Mouse (Mus musculus) hindbrain, embryonic 14.5 days (tissue): ENCODE measurements at regions not wholly inside any gene's neighbourhood (a gene's known extent, or its start where the extent isn't known, plus 50 kb on each side); places are given as distances from the start of the nearest gene placed in this dataset.
A peak's percentile ranks its signal among the peaks of the same experiment; 100 is the strongest.

Experiments
- ATAC-seq: fragments of 200-750 bp; cut with Nextera tagmentation; 2 replicates; pipeline ENCODE4 v1.8.0; 2017; ENCODE audit warnings: moderate number of reproducible peaks, mild to moderate bottlenecking, moderate TSS enrichment, moderate library complexity; ENCODE audit not compliant: low FRiP score
- DNase-seq: peaks from one replicate; pipeline ENCODE4 v3.0.0-alpha.2; 2015; ENCODE audit warnings: low spot score
- H3K27ac ChIP-seq: fragments of 300-500 bp; sonication (generic); 2 replicates; pipeline ENCODE4 v1.5.1; 2014; ENCODE audit warnings: mild to moderate bottlenecking, moderate library complexity
- H3K27me3 ChIP-seq: fragments of 300-500 bp; sonication (generic); 2 replicates; pipeline ENCODE4 v1.6.1; 2014; ENCODE audit warnings: mild to moderate bottlenecking, low read length, mixed read lengths; ENCODE audit not compliant: control insufficient read depth, insufficient read depth
- H3K36me3 ChIP-seq: fragments of 300-500 bp; sonication (generic); replicated peaks from 2 replicates; pipeline ENCODE4 v1.6.1; 2014; ENCODE audit not compliant: control insufficient read depth, insufficient read depth
- H3K4me1 ChIP-seq: fragments of 300-500 bp; sonication (generic); replicated peaks from 2 replicates; pipeline ENCODE4 v1.6.1; 2014; ENCODE audit warnings: antibody characterized with exemption, low read length, mixed read lengths; ENCODE audit not compliant: control insufficient read depth, insufficient read depth
- H3K4me2 ChIP-seq: fragments of 300-500 bp; sonication (generic); replicated peaks from 2 replicates; pipeline ENCODE4 v1.6.1; 2014; ENCODE audit warnings: mild to moderate bottlenecking, moderate library complexity
- H3K4me3 ChIP-seq: fragments of 300-500 bp; sonication (generic); replicated peaks from 2 replicates; pipeline ENCODE4 v1.5.1; 2014; ENCODE audit warnings: mild to moderate bottlenecking, low read length
- H3K9ac ChIP-seq: fragments of 300-500 bp; sonication (generic); 2 replicates; pipeline ENCODE4 v1.6.1; 2014
- H3K9me3 ChIP-seq: fragments of 300-500 bp; sonication (generic); 2 replicates; pipeline ENCODE4 v1.6.1; 2016; ENCODE audit warnings: low read length; ENCODE audit not compliant: control insufficient read depth
- WGBS: fragments of 180-500 bp; shearing (Covaris S2); extraction: QIAGEN DNeasy Blood & Tissue Kit; methylation state at CpG from one replicate; pipeline ENCODE4 v1.1.7; 2014; 5-methylcytosine and 5-hydroxymethylcytosine counted together

DNA sequence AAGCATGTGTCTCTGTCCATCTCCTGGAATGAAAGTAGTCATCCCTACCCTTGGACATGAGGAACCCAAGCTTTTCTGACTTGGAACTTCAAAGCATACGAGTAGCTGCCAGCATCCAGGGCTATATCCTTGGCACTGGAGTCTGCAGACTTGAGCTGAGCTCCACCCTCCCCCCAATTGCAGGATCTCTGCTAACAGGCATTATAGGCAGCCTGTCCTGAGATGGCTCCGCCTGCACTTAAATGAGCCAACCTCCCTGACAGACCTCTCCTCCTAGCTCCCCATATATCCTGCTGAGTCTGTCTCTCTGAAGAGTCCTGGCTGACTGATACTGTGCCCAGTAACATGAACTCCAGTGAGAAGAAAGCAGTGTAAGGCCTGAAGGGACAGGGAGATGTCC is 141.4 kb downstream of the Rybp start:
- Histone ChIP-seq H3K36me3 (no peaks in the 10 kb centered on the region), H3K9ac (no peak overlapping the region), H3K4me2 (no peak overlapping the region), H3K4me1 (peaks cover 32% of the 10 kb centered on the region), H3K27me3 (peaks cover 19% of the 10 kb centered on the region), H3K4me3 (no peak overlapping the region), H3K27ac (no peak overlapping the region), H3K9me3 (no peaks in the 10 kb centered on the region)
- no peak for DNase-seq
- no peak for ATAC-seq
- WGBS: 76% methylated on average over 2 of the region's 2 CpGs

DNA sequence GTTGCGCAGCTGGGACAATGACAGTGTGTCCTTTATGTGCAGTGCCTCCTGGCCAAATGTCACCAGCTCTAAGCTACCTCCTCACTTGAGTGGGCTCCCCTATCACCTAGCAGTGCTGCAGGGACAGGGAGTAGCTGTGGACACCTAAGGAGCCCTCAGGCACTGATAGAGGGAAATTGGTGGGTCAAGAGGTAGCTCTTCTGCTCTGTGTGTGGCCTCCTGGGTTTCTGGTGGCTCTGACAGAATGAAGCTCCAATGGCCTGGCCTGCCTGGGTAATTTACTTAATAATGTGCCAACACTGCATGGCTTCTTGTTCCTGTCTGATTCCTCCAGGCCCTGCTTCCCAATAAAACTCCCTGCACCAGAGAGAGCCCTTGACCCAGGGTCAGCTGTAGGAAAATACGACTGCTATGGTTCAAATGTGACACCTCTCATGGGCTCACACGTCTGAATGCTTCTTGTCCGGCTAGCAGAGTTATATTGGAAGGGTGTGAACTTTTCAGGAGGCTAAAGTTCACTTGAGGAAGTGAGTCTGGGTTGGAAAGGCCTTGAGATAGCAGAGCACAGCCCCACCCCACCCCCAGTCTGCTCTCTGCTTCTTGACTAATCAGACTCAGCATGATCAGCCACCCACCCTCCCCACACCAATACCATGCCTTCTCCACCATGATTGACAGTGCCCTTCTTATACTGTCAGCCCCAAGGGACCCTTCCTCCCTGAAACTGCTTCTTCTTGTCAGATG is 142.6 kb downstream of the Rybp start:
- no peak overlapping the region for H3K4me3 ChIP-seq

DNA sequence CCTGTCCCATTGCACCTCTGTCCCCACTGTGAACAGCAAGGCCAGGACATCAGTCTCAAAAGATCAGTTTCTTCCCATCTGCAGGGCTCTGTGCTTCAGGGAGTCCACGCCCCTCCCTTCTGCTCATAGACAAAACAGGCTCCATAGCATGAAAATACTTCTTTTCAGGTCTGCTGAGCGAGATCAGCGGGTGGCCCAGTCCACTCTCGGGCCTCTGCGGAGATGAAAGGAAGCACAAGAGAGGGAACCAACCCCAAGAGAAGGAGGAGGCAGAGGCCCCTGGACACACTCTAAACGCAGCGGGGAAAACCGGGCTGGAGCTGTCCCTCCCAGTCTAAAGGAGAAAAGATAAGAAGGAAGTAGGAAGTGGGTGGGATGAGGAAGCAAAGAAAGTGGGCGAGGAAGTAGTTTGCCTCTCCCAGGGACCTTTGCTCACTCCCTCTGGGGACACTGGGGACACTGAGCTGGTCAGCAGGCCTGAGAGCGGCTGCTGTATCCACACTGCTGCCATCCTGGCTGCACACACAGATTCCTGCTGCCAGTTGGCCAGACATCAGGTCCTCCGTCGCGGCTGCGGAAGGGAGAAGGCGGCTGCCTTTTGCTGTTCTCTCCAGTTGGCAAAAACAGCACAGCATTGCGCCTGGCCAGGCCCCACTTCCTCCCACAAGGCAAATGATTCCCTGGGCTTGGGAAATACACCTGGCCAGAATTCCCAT is 143.5 kb downstream of the Rybp start:
- no peaks in the 10 kb centered on the region for H3K9me3 ChIP-seq
- 3% methylated on average over 16 of the region's 16 CpGs for WGBS
- DNase-seq: peak; percentile 67
- H3K27ac ChIP-seq: peak overlapping the region; percentile 28
- H3K9ac ChIP-seq: no peak overlapping the region; the same call in 1 of the 2 replicates
- peaks cover 44% of the 10 kb centered on the region for H3K4me1 ChIP-seq
- H3K4me2 ChIP-seq: peak overlapping the region; percentile 39
- ATAC-seq: peak; percentile 73
- H3K27me3 ChIP-seq: peaks cover 13% of the 10 kb centered on the region; the same call in 1 of the 2 replicates
- H3K36me3 ChIP-seq: no peaks in the 10 kb centered on the region
- no peak overlapping the region for H3K4me3 ChIP-seq

More for the DNA sequence above, 142.6 kb downstream of the Rybp start:
- 43% methylated on average over 4 of the region's 4 CpGs for WGBS
- H3K36me3 ChIP-seq: no peaks in the 10 kb centered on the region
- ATAC-seq (no peak), DNase-seq (no peak)
- no peak overlapping the region for H3K9ac ChIP-seq
- peaks cover 41% of the 10 kb centered on the region for H3K4me1 ChIP-seq
- H3K27ac ChIP-seq: 0 out of 2 replicates have a peak overlapping the region, but pooled peaks have one; percentile 28
- H3K27me3 ChIP-seq: peaks cover 11% of the 10 kb centered on the region; the same call in 1 of the 2 replicates
- H3K4me2 ChIP-seq: no peak overlapping the region
- H3K9me3 ChIP-seq: no peaks in the 10 kb centered on the region

DNA sequence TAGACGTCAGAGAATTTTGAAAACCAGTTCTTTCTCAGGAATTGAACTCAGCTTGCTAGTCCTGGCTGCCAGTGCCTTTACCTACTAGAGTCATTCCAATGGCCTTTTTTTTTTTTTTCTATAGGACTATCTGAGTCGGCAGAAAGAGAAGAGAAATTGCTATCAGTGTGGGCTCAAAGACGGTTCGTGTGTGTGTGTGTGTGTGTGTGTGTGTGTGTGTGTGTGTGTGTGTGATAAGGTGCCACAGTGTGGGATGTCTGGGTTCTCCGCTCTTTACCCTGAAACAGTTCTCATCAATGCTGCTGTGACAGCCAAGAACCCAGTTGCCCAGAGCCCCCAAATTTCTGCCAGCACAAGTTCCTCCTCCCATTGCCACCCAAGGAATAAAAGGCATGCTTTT is 146.1 kb downstream of the Rybp start:
- ATAC-seq: no peak
- no peak overlapping the region for H3K4me3 ChIP-seq
- 70% methylated on average over 5 of the region's 5 CpGs for WGBS
- H3K27ac ChIP-seq: no peak overlapping the region
- peaks cover 35% of the 10 kb centered on the region for H3K4me1 ChIP-seq
- peaks cover 14% of the 10 kb centered on the region for H3K27me3 ChIP-seq
- H3K9ac ChIP-seq: no peak overlapping the region
- H3K4me2 ChIP-seq: no peak overlapping the region
- no peaks in the 10 kb centered on the region for H3K36me3 ChIP-seq
- DNase-seq: no peak
- no peaks in the 10 kb centered on the region for H3K9me3 ChIP-seq

DNA sequence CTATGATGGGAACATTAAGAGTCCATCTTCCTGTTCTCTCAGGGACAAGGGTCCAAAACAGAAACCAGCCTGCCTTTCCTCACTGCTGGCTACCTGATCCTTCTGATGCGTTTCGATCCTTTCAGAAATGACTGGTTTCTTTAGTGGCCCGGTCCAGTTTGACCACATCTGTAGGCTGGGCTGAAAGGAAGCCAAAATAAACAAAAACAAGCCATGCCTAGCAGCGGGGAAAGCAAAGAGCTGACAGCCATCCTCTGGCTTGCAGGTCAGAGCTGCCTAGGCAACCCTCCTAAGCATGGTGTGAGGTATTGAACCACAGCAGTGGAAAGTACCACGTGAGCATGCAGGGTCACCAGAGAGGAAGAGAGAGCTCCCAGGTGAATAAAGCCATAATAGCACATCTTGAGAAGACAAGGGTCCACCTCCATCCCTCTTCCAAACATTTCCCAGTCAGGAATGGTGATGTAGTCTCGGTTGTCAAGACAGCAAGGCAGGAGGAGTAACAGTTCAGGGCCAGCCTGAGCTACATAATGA is 146.6 kb downstream of the Rybp start:
- DNase-seq (no peak), ATAC-seq (no peak)
- Histone ChIP-seq H3K4me1 (peaks cover 31% of the 10 kb centered on the region), H3K4me2 (no peak overlapping the region), H3K36me3 (no peaks in the 10 kb centered on the region), H3K9ac (no peak overlapping the region), H3K4me3 (no peak overlapping the region), H3K27me3 (peaks cover 14% of the 10 kb centered on the region), H3K27ac (no peak overlapping the region), H3K9me3 (no peaks in the 10 kb centered on the region)
- WGBS: 46% methylated on average over 6 of the region's 6 CpGs

- no peaks in the 10 kb centered on the region for H3K36me3 ChIP-seq
- WGBS: 30% methylated on average over 6 of the region's 6 CpGs
- peaks cover 27% of the 10 kb centered on the region for H3K4me1 ChIP-seq
- no peak for ATAC-seq
- H3K27me3 ChIP-seq: peaks cover 14% of the 10 kb centered on the region
- no peak overlapping the region for H3K4me3 ChIP-seq
- no peaks in the 10 kb centered on the region for H3K9me3 ChIP-seq
- H3K4me2 ChIP-seq: no peak overlapping the region
- no peak overlapping the region for H3K27ac ChIP-seq
- DNase-seq: peak; percentile 58
- no peak overlapping the region for H3K9ac ChIP-seq
Observed at GRCm38 (mm10) chr6:100139809-100140208, 147.5 kb downstream of the Rybp start.

DNA sequence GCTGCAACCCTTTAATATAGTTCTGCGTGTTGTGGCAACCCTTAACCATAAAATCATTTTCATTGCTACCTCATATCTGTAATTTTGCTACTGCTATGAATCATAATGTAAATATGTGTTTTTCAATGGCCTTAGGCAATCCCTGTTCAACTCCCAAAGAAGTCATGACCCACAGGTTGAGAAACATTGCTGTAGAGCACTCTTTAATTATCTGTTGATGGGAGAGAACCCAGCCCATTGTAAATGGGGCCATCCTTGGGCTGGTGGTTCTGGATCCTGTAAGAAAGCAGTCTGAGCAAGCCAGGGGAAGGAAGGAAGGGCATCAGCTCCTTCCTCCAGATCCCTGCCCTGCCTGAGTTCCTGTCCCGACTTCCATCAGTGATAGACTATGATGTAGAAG is 148.6 kb downstream of the Rybp start:
- no peak for DNase-seq
- no peak overlapping the region for H3K9ac ChIP-seq
- no peak for ATAC-seq
- H3K27me3 ChIP-seq: peaks cover 12% of the 10 kb centered on the region
- no peaks in the 10 kb centered on the region for H3K36me3 ChIP-seq
- no peak overlapping the region for H3K27ac ChIP-seq
- no peaks in the 10 kb centered on the region for H3K9me3 ChIP-seq
- H3K4me3 ChIP-seq: no peak overlapping the region
- H3K4me1 ChIP-seq: peaks cover 17% of the 10 kb centered on the region
- WGBS: 95% methylated on average over 2 of the region's 2 CpGs
- H3K4me2 ChIP-seq: no peak overlapping the region

DNA sequence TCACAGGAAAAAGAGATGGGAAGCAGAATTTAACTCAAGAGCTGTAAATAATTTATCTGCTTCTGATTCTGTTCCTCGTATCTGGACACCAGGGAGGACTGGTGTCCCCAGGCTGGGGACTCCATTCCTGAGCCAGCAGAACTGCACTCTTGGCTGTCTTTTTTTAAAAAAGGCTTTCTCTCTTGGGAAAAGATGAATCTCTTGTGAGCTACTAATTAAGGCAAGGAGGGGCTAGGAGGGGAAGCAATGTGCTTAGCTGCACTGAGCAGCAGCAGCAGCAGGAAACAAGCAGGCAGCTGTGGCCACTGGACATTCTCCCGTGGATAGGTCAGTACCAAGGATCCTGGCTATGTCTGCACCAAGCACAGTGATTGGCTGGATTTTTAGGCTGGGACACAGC is 152.1 kb downstream of the Rybp start:
- H3K36me3 ChIP-seq: no peaks in the 10 kb centered on the region
- no peak overlapping the region for H3K27ac ChIP-seq
- no peak overlapping the region for H3K4me2 ChIP-seq
- peaks cover 15% of the 10 kb centered on the region for H3K4me1 ChIP-seq
- ATAC-seq: no peak
- no peak for DNase-seq
- H3K27me3 ChIP-seq: peaks cover 3% of the 10 kb centered on the region; the same call in 1 of the 2 replicates
- H3K4me3 ChIP-seq: no peak overlapping the region
- no peaks in the 10 kb centered on the region for H3K9me3 ChIP-seq
- H3K9ac ChIP-seq: no peak overlapping the region
- 32% methylated on average over 2 of the region's 2 CpGs for WGBS

- ATAC-seq (peak; percentile 62; the same call in 1 of the 2 replicates), DNase-seq (no peak)
- H3K9ac ChIP-seq: no peak overlapping the region
- 42% methylated on average over 9 of the region's 9 CpGs for WGBS
- H3K4me1 ChIP-seq: peaks cover 8% of the 10 kb centered on the region; the same call in 1 of the 2 replicates
- H3K27me3 ChIP-seq: peaks cover 3% of the 10 kb centered on the region; the same call in 1 of the 2 replicates
- H3K36me3 ChIP-seq: no peaks in the 10 kb centered on the region
- H3K4me3 ChIP-seq: no peak overlapping the region
- H3K4me2 ChIP-seq: no peak overlapping the region
- H3K27ac ChIP-seq: no peak overlapping the region
- H3K9me3 ChIP-seq: no peaks in the 10 kb centered on the region
Observed at GRCm38 (mm10) chr6:100133970-100134369, 153.3 kb downstream of the Rybp start.
